Mouse (Mus musculus) kidney, embryonic 15.5 days (tissue): ENCODE results near the gene C2cd4d. TPM values are rescaled to one million over a fixed set of nuclear protein-coding genes. Genes with fewer than 3 reads are reported as not detected.

Experiments
- ATAC-seq: fragments of 200-750 bp; cut with Nextera tagmentation; replicated peaks from 2 replicates; pipeline ENCODE4 v1.8.0; 2017; ENCODE audit warnings: moderate TSS enrichment; ENCODE audit not compliant: low FRiP score
- H3K27ac ChIP-seq: fragments of 300-500 bp; sonication (generic); 2 replicates; pipeline ENCODE4 v1.5.1; 2015; ENCODE audit warnings: mild to moderate bottlenecking, inconsistent platforms
- H3K27me3 ChIP-seq: fragments of 300-500 bp; sonication (generic); 2 replicates; pipeline ENCODE4 v1.6.1; 2015; ENCODE audit warnings: inconsistent platforms
- H3K36me3 ChIP-seq: fragments of 300-500 bp; sonication (generic); 2 replicates; pipeline ENCODE4 v1.6.1; 2015; ENCODE audit warnings: inconsistent platforms
- H3K4me1 ChIP-seq: fragments of 300-500 bp; sonication (generic); 2 replicates; pipeline ENCODE4 v1.6.1; 2015; ENCODE audit warnings: inconsistent platforms
- H3K4me2 ChIP-seq: fragments of 300-500 bp; sonication (generic); 2 replicates; pipeline ENCODE4 v1.6.1; 2015; ENCODE audit warnings: moderate library complexity, mild to moderate bottlenecking, inconsistent platforms
- H3K4me3 ChIP-seq: fragments of 300-500 bp; sonication (generic); replicated peaks from 2 replicates; pipeline ENCODE4 v1.5.1; 2015; ENCODE audit warnings: mild to moderate bottlenecking, inconsistent platforms
- H3K9ac ChIP-seq: fragments of 300-500 bp; sonication (generic); 2 replicates; pipeline ENCODE4 v1.6.1; 2015; ENCODE audit warnings: mild to moderate bottlenecking, inconsistent platforms
- H3K9me3 ChIP-seq: fragments of 300-500 bp; sonication (generic); replicated peaks from 2 replicates; pipeline ENCODE4 v1.6.1; 2016; ENCODE audit warnings: inconsistent platforms
- WGBS: fragments of 180-500 bp; shearing (Covaris S2); methylation state at CpG from one replicate; pipeline ENCODE4 v1.1.7; 2015; ENCODE audit warnings: mixed read lengths; 5-methylcytosine and 5-hydroxymethylcytosine counted together
- polyA plus RNA-seq: library from polyadenylated mRNA; unstranded; fragments of >200 nt; fragmentation: Nextera tagmentation; extraction: Ambion mirVana; gene quantifications from 2 replicates; pipeline ENCODE4 v1.2.1, GENCODE M21; 2015

The C2cd4d gene
- polyA plus RNA-seq, 1 experiment from 2014 or later = 0.40 TPM

DNA sequence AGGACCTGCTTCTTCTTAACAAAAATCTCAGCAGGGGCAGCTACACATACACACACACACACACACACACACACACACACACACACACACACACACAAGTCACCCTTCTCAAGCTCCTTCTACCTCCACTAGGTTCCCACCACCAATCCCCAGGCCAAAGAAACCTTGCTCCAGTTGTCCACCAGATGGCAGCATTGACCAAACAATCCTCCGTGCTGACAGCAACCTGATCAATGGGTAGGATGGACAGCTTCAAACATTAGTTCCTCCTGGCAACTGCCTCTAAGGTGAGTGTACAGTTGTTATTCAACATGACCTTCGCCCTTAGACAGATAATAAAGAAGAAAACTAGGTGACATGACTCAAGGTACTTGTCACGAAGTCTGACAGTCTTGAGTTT, 4.5 kb downstream of the C2cd4d start:
- no peak for ATAC-seq
- Histone ChIP-seq H3K9me3 (no peaks in the 10 kb centered on the region), H3K36me3 (no peaks in the 10 kb centered on the region), H3K4me2 (no peak overlapping the region), H3K4me3 (no peak overlapping the region), H3K27ac (no peak overlapping the region), H3K27me3 (peaks cover 47% of the 10 kb centered on the region), H3K4me1 (peaks cover 18% of the 10 kb centered on the region), H3K9ac (no peak overlapping the region)
- WGBS = 16% methylated on average over 3 of the region's 3 CpGs

DNA sequence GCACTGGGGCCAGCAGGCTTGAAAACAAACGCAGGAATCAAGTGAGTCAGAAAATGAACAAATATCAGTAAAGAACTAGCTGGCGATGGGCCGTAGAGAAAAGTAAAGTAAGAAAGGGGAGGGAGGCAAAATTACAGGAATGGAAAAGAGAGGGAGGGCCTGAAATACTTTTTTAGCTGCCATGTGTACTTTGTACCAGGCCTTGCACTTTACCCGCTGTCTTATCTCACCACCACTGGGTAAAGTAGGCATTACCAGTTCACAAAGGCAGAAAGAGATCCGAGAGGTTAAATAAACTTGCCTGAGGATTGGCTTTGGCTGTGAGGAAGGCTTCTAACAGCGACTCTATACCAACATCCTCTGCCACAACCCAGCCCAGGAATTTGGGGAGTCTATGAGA, 5.3 kb downstream of the C2cd4d start:
- Histone ChIP-seq H3K27ac (no peak overlapping the region), H3K4me3 (no peak overlapping the region), H3K4me2 (no peak overlapping the region), H3K4me1 (peaks cover 26% of the 10 kb centered on the region), H3K27me3 (peaks cover 39% of the 10 kb centered on the region), H3K36me3 (no peaks in the 10 kb centered on the region), H3K9me3 (no peaks in the 10 kb centered on the region), H3K9ac (no peak overlapping the region)
- WGBS = 78% methylated on average over 6 of the region's 6 CpGs
- no peak for ATAC-seq

DNA sequence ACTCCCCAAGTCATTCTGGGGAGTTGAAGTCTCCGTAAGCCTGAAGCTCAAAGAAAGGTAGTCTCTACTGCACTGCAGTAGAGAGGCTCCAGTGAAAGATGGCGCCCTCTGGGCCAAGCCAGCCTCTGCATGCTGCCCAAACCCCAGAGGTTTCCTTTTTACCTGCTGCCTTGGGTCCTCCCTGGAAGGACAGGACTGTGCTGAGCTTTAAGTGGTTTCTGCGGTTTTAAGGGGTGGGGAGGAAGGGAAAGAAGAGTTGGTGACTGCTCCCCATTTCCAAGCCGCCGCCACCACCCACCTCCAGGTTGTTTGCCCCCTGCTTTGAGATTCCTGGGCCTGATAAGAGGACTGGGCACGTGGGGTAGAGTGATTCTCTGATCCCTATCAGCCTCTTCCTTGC, 6.4 kb downstream of the C2cd4d start:
- Histone ChIP-seq H3K4me3 (no peak overlapping the region), H3K4me2 (no peak overlapping the region), H3K4me1 (peaks cover 30% of the 10 kb centered on the region), H3K27me3 (peaks cover 28% of the 10 kb centered on the region), H3K9me3 (no peaks in the 10 kb centered on the region), H3K9ac (no peak overlapping the region), H3K36me3 (no peaks in the 10 kb centered on the region), H3K27ac (no peak overlapping the region)
- no peak for ATAC-seq
- WGBS = 61% methylated on average over 6 of the region's 6 CpGs

- no peak for ATAC-seq
- WGBS = 68% methylated on average over 2 of the region's 2 CpGs
- Histone ChIP-seq H3K9ac (no peak overlapping the region), H3K4me1 (peaks cover 32% of the 10 kb centered on the region), H3K36me3 (no peaks in the 10 kb centered on the region), H3K9me3 (no peaks in the 10 kb centered on the region), H3K27ac (no peak overlapping the region), H3K27me3 (peaks cover 17% of the 10 kb centered on the region), H3K4me3 (no peak overlapping the region), H3K4me2 (no peak overlapping the region)
These were observed 7.5 kb downstream of the C2cd4d start for GRCm38 (mm10) chr3:94369709-94370108.

GRCm38 (mm10) chr3:94371637-94372036, 9.4 kb downstream of the C2cd4d start:
- peak overlapping the region; percentile 1; the same call in 1 of the 2 replicates for H3K4me3 ChIP-seq
- H3K9me3 ChIP-seq = no peaks in the 10 kb centered on the region
- 6% methylated on average over 11 of the region's 11 CpGs for WGBS

GRCm38 (mm10) chr3:94372038-94372437, 9.8 kb downstream of the C2cd4d start:
- 3% methylated on average over 3 of the region's 3 CpGs for WGBS
- 0 out of 2 replicates have a peak overlapping the region, but pooled peaks have one; percentile 3 for H3K9ac ChIP-seq

More at GRCm38 (mm10) chr3:94371637-94372036, 9.4 kb downstream of the C2cd4d start:
- H3K27me3 ChIP-seq = no peaks in the 10 kb centered on the region
- H3K4me1 ChIP-seq = peaks cover 32% of the 10 kb centered on the region
- peak; percentile 59 for ATAC-seq
- 0 out of 2 replicates have a peak overlapping the region, but pooled peaks have one; percentile 3 for H3K9ac ChIP-seq
- no peaks in the 10 kb centered on the region for H3K36me3 ChIP-seq
- peak overlapping the region; percentile 48 for H3K4me2 ChIP-seq
- peak overlapping the region; percentile 14; the same call in 1 of the 2 replicates for H3K27ac ChIP-seq

DNA sequence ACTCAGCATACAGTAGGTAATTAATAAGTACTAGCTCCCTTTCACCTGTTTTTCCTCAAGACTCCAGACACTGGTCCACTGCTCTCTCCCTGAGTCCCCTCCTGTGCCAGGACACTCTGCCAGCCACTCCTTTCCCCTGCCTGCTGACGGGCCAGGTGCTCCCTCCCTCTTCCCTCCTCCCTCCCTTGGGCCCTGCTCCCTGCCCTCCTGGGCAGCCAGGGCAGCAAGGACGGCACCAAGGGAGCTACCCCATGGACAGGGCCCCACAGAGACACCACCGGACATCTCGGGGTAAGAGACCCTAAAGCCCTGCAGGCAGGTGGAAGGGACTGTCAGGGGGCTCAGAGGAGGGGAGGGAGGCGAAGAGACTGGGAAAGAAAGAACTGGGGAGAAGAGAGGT, 10.4 kb downstream of the C2cd4d start, which contains the start of gene Rorc:
Gene Rorc (plus strand): TSS at position 154 of the 400 bp plus-strand sequence.
- peak within 1 kb of the TSS; percentile 62 for H3K27ac ChIP-seq
- H3K9ac ChIP-seq = peak within 1 kb of the TSS; percentile 36
- peak within 1 kb of the TSS; percentile 63 for H3K4me2 ChIP-seq
- peaks cover 32% of the 10 kb centered on the region for H3K4me1 ChIP-seq
- H3K36me3 ChIP-seq = no peaks in the 10 kb centered on the region
- WGBS = 17% methylated on average over 5 of the region's 5 CpGs
- no peaks in the 10 kb centered on the region for H3K9me3 ChIP-seq
- H3K4me3 ChIP-seq = peak within 1 kb of the TSS; percentile 44
- H3K27me3 ChIP-seq = no peaks in the 10 kb centered on the region
- peak; percentile 29 for ATAC-seq

More at GRCm38 (mm10) chr3:94372038-94372437, 9.8 kb downstream of the C2cd4d start:
- Histone ChIP-seq H3K27ac (peak overlapping the region; percentile 14; the same call in 1 of the 2 replicates), H3K9me3 (no peaks in the 10 kb centered on the region), H3K27me3 (no peaks in the 10 kb centered on the region), H3K36me3 (no peaks in the 10 kb centered on the region), H3K4me2 (peak overlapping the region; percentile 48), H3K4me1 (peaks cover 32% of the 10 kb centered on the region), H3K4me3 (peak overlapping the region; percentile 1; the same call in 1 of the 2 replicates)
- ATAC-seq = no peak

- Histone ChIP-seq H3K36me3 (no peaks in the 10 kb centered on the region), H3K9me3 (no peaks in the 10 kb centered on the region), H3K9ac (peak overlapping the region; percentile 36), H3K27ac (peak overlapping the region; percentile 62; the same call in 1 of the 2 replicates), H3K4me3 (peak overlapping the region; percentile 44), H3K4me2 (peak overlapping the region; percentile 63), H3K4me1 (peaks cover 32% of the 10 kb centered on the region), H3K27me3 (no peaks in the 10 kb centered on the region)
- ATAC-seq = peak; percentile 63
- 2% methylated on average over 10 of the region's 10 CpGs for WGBS
These were observed 10.9 kb downstream of the C2cd4d start for GRCm38 (mm10) chr3:94373090-94373489.

DNA sequence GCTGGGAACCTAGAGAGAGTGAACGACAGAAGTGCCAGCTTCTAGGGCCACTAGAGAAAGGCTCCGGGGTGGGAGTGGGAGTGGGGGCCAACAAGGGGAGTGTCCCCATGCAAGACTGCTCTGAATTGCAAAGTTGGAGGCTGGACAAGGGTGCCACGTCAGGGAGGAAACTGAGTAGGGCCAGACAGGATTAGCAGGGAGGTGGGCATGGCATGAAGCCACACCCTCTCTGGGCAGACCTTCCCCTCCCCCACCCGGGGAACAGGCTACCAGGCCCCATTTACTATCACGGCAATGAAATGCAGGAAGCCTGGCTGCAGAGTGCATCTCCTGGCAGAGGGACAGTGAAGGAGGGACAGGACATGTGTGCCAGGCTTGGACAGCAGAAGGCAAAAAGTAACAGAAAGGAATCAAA, 11.4 kb downstream of the C2cd4d start:
- Histone ChIP-seq H3K27me3 (no peaks in the 10 kb centered on the region), H3K4me2 (peak overlapping the region; percentile 63), H3K27ac (peak overlapping the region; percentile 62; the same call in 1 of the 2 replicates), H3K4me3 (peak overlapping the region; percentile 44), H3K9ac (peak overlapping the region; percentile 36; the same call in 1 of the 2 replicates), H3K36me3 (no peaks in the 10 kb centered on the region), H3K4me1 (peaks cover 32% of the 10 kb centered on the region), H3K9me3 (no peaks in the 10 kb centered on the region)
- 0% methylated on average over 5 of the region's 5 CpGs for WGBS
- peak; percentile 77 for ATAC-seq

- Histone ChIP-seq H3K4me2 (no peak overlapping the region), H3K4me3 (no peak overlapping the region), H3K36me3 (no peaks in the 10 kb centered on the region), H3K4me1 (peaks cover 32% of the 10 kb centered on the region), H3K27me3 (no peaks in the 10 kb centered on the region), H3K9me3 (no peaks in the 10 kb centered on the region), H3K27ac (no peak overlapping the region), H3K9ac (no peak overlapping the region)
- no peak for ATAC-seq
These were observed 12.4 kb downstream of the C2cd4d start for GRCm38 (mm10) chr3:94374636-94375035.

DNA sequence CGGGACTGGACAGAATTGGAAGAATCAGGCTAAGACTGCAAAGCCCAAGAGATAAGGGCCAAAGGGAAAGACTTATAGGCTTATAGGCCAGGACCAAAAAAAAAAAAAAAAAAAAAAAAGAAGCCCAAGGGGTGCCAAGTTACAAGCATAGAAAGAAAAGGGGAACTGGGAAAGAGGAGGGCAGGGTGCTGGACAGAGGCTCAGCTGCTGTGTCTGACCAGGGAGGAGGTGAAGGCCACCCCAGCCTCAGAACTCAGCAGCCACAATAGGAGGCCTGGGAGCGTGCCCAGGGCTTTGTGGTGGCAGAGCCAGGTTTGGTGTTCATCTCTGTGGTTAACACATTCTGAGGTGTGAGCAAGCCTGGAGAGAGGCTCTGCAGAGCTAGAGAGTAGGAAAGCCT, 12.9 kb downstream of the C2cd4d start:
- Histone ChIP-seq H3K9me3 (no peaks in the 10 kb centered on the region), H3K4me3 (no peak overlapping the region), H3K36me3 (no peaks in the 10 kb centered on the region), H3K27me3 (no peaks in the 10 kb centered on the region), H3K9ac (no peak overlapping the region), H3K4me1 (peaks cover 33% of the 10 kb centered on the region), H3K27ac (no peak overlapping the region), H3K4me2 (no peak overlapping the region)
- WGBS = 87% methylated on average over 2 of the region's 2 CpGs
- ATAC-seq = no peak

GRCm38 (mm10) chr3:94375861-94376260, 13.6 kb downstream of the C2cd4d start:
- H3K4me3 ChIP-seq = no peak overlapping the region
- 59% methylated on average over 5 of the region's 5 CpGs for WGBS
- no peak overlapping the region for H3K27ac ChIP-seq
- H3K4me1 ChIP-seq = peaks cover 37% of the 10 kb centered on the region
- no peaks in the 10 kb centered on the region for H3K27me3 ChIP-seq
- H3K9me3 ChIP-seq = no peaks in the 10 kb centered on the region
- H3K4me2 ChIP-seq = no peak overlapping the region
- no peak for ATAC-seq
- H3K36me3 ChIP-seq = no peaks in the 10 kb centered on the region
- no peak overlapping the region for H3K9ac ChIP-seq
